Mouse (Mus musculus) liver, embryonic 14.5 days (tissue): ENCODE measurements around the gene Slc9a8. TPM values are rescaled to one million over a fixed set of nuclear protein-coding genes. Genes with fewer than 3 reads are reported as not detected.

ENCODE experiments used
- ATAC-seq: fragments of 200-750 bp; cut with Nextera tagmentation; 2 replicates; pipeline ENCODE4 v1.8.0; 2017; ENCODE audit warnings: moderate number of reproducible peaks, mild to moderate bottlenecking, moderate library complexity; ENCODE audit not compliant: insufficient read depth
- DNase-seq, 3 experiments: peaks; one replicate each; pipeline ENCODE4 v3.0.0-alpha.2; 2012 to 2013; ENCODE audit warnings: low read depth in 3 of 3, low spot score in 3 of 3
- H3K27ac ChIP-seq: fragments of 300-500 bp; sonication (generic); 2 replicates; pipeline ENCODE4 v1.5.1; 2014; ENCODE audit warnings: moderate library complexity, mild to moderate bottlenecking, control low read depth, inconsistent platforms
- H3K27me3 ChIP-seq: fragments of 300-500 bp; sonication (generic); 2 replicates; pipeline ENCODE4 v1.6.1; 2014; ENCODE audit warnings: mild to moderate bottlenecking, low read length, moderate library complexity; ENCODE audit not compliant: control insufficient read depth, insufficient read depth
- H3K36me3 ChIP-seq: fragments of 300-500 bp; sonication (generic); replicated peaks from 2 replicates; pipeline ENCODE4 v1.6.1; 2014; ENCODE audit warnings: low read depth; ENCODE audit not compliant: control insufficient read depth, insufficient read depth
- H3K4me1 ChIP-seq, 2 experiments: fragments of 200-500 bp in 1 of 2; fragments of 300-500 bp in 1 of 2; sonication (generic) in 1 of 2; replicated peaks; 2 replicates each; pipeline ENCODE4 v1.6.1; 2012 to 2014; ENCODE audit warnings: antibody characterized with exemption in 1 of 2, inconsistent platforms in 1 of 2, low read length in 1 of 2; ENCODE audit not compliant: control insufficient read depth in 2 of 2, insufficient read depth in 2 of 2
- H3K4me2 ChIP-seq: fragments of 300-500 bp; sonication (generic); 2 replicates; pipeline ENCODE4 v1.6.1; 2014; ENCODE audit warnings: low read depth, mild to moderate bottlenecking, control low read depth, moderate library complexity
- H3K4me3 ChIP-seq, 2 experiments: fragments of 200-500 bp in 1 of 2; fragments of 300-500 bp in 1 of 2; sonication (generic) in 1 of 2; 2 replicates each; pipeline ENCODE4 v1.5.1; 2012 to 2014; ENCODE audit warnings: low read depth in 2 of 2, low read length in 2 of 2, mild to moderate bottlenecking in 2 of 2, control low read depth in 1 of 2, inconsistent platforms in 1 of 2, moderate library complexity in 1 of 2; ENCODE audit not compliant: insufficient read depth in 1 of 2
- H3K9ac ChIP-seq: fragments of 300-500 bp; sonication (generic); replicated peaks from 2 replicates; pipeline ENCODE4 v1.6.1; 2014; ENCODE audit warnings: mild to moderate bottlenecking, control low read depth, moderate library complexity
- H3K9me3 ChIP-seq: fragments of 300-500 bp; sonication (generic); 2 replicates; pipeline ENCODE4 v1.6.1; 2016; ENCODE audit warnings: low read length, mixed read lengths; ENCODE audit not compliant: control insufficient read depth
- CTCF ChIP-seq: IDR thresholded peaks from 2 replicates; pipeline ENCODE4 v1.5.1; 2016; ENCODE audit warnings: antibody characterized with exemption, low read depth, control low read depth
- EP300 ChIP-seq: IDR thresholded peaks from 2 replicates; pipeline ENCODE4 v1.6.1; 2016; ENCODE audit warnings: antibody characterized with exemption, low read depth
- WGBS: fragments of 180-500 bp; shearing (Covaris S2); extraction: QIAGEN DNeasy Blood & Tissue Kit; methylation state at CpG from one replicate; pipeline ENCODE4 v1.1.7; 2014; ENCODE audit not compliant: insufficient replicate concordance; 5-methylcytosine and 5-hydroxymethylcytosine counted together
- polyA plus RNA-seq, 2 experiments: library from polyadenylated mRNA; depleted of rRNA in 1 of 2; stranded (reverse) in 1 of 2; unstranded in 1 of 2; fragments of >200 nt; fragmentation: Nextera tagmentation in 1 of 2; extraction: Ambion mirVana in 1 of 2; gene quantifications; 2 replicates each; pipeline versions ENCODE4 v1.2.1 to v1.2.3; 2012 to 2014

Gene Slc9a8
- polyA plus RNA-seq, 2 experiments: 8.7 to 13.9 TPM

GRCm38 (mm10) chr2:167471585-167471984 is 50.1 kb downstream of the Slc9a8 start:
- DNase-seq (no peak), ATAC-seq (no peak)
- Histone ChIP-seq H3K4me1 (no peaks in the 10 kb centered on the region), H3K9ac (no peak overlapping the region), H3K27ac (no peak overlapping the region), H3K36me3 (peaks cover 34% of the 10 kb centered on the region), H3K4me3 (no peak overlapping the region), H3K9me3 (no peaks in the 10 kb centered on the region), H3K4me2 (no peak overlapping the region), H3K27me3 (no peaks in the 10 kb centered on the region)
- WGBS: 79% methylated on average over 6 of the region's 6 CpGs
- TF ChIP-seq CTCF (no peak), EP300 (no peak)

GRCm38 (mm10) chr2:167474218-167474617 is 52.7 kb downstream of the Slc9a8 start:
- DNase-seq (no peak), ATAC-seq (no peak)
- Histone ChIP-seq H3K27ac (no peak overlapping the region), H3K4me2 (no peak overlapping the region), H3K9ac (no peak overlapping the region), H3K4me1 (no peaks in the 10 kb centered on the region), H3K36me3 (peaks cover 30% of the 10 kb centered on the region), H3K27me3 (no peaks in the 10 kb centered on the region), H3K4me3 (no peak overlapping the region), H3K9me3 (no peaks in the 10 kb centered on the region)
- WGBS: 81% methylated on average over 6 of the region's 6 CpGs
- TF ChIP-seq EP300 (no peak), CTCF (no peak)

GRCm38 (mm10) chr2:167475596-167475995 is 54.1 kb downstream of the Slc9a8 start:
- H3K9me3 ChIP-seq: no peaks in the 10 kb centered on the region
- DNase-seq: no peak
- H3K36me3 ChIP-seq: peaks cover 21% of the 10 kb centered on the region
- no peaks in the 10 kb centered on the region for H3K27me3 ChIP-seq
- ATAC-seq: no peak
- WGBS: 76% methylated on average over 5 of the region's 5 CpGs
- no peak overlapping the region for H3K9ac ChIP-seq
- TF ChIP-seq EP300: no peak
- TF ChIP-seq CTCF: no peak
- H3K4me2 ChIP-seq: no peak overlapping the region
- H3K4me1 ChIP-seq: no peaks in the 10 kb centered on the region
- H3K27ac ChIP-seq: no peak overlapping the region
- H3K4me3 ChIP-seq: no peak overlapping the region

GRCm38 (mm10) chr2:167476200-167476688 is 54.7 kb downstream of the Slc9a8 start:
- Histone ChIP-seq H3K27me3 (no peaks in the 10 kb centered on the region), H3K4me2 (no peak overlapping the region), H3K9ac (no peak overlapping the region), H3K36me3 (peaks cover 20% of the 10 kb centered on the region), H3K27ac (no peak overlapping the region), H3K4me3 (no peak overlapping the region), H3K9me3 (no peaks in the 10 kb centered on the region), H3K4me1 (no peaks in the 10 kb centered on the region)
- TF ChIP-seq EP300 (no peak), CTCF (peak; percentile 23; the same call in 1 of the 2 replicates)
- WGBS: 54% methylated on average over 7 of the region's 7 CpGs
- no peak for DNase-seq
- peak; percentile 11; the same call in 1 of the 2 replicates for ATAC-seq

- no peak overlapping the region for H3K9ac ChIP-seq
Observed at GRCm38 (mm10) chr2:167476762-167477161, 55.2 kb downstream of the Slc9a8 start.

More at GRCm38 (mm10) chr2:167476762-167477161, 55.2 kb downstream of the Slc9a8 start:
- DNase-seq (no peak), ATAC-seq (no peak)
- H3K4me3 ChIP-seq: no peak overlapping the region
- H3K4me1 ChIP-seq: no peaks in the 10 kb centered on the region
- no peaks in the 10 kb centered on the region for H3K27me3 ChIP-seq
- 54% methylated on average over 4 of the region's 4 CpGs for WGBS
- TF ChIP-seq EP300: no peak
- no peak overlapping the region for H3K4me2 ChIP-seq
- H3K36me3 ChIP-seq: peaks cover 14% of the 10 kb centered on the region
- H3K27ac ChIP-seq: no peak overlapping the region
- H3K9me3 ChIP-seq: no peaks in the 10 kb centered on the region
